Mouse (Mus musculus): ENCODE data around the gene Hspa4l. TPM values are rescaled to one million over a fixed set of nuclear protein-coding genes. Genes with fewer than 3 reads are reported as not detected.
"Not testable (repeated sequence)": the region's sequence is repeated elsewhere in the genome, so short reads cannot be mapped to it uniquely, and the experiment has no call there.

The Hspa4l gene
- total RNA-seq, 1 experiment from 2014 or later, result 47.0 TPM

- ATAC-seq (replicated peaks; ENCODE audit: low read depth, poor library complexity, severe bottlenecking), result no peak
These were observed 64.4 kb downstream of the Hspa4l start for GRCm38 (mm10) chr3:40808686-40809085.

- ATAC-seq (replicated peaks; ENCODE audit: low read depth, poor library complexity, severe bottlenecking), result no peak
These were observed 65.6 kb downstream of the Hspa4l start for GRCm38 (mm10) chr3:40809894-40810293.

- no peak for ATAC-seq (replicated peaks; ENCODE audit: low read depth, poor library complexity, severe bottlenecking)
These were observed 69.0 kb downstream of the Hspa4l start for GRCm38 (mm10) chr3:40813275-40813674.

- not testable (repeated sequence) for ATAC-seq (replicated peaks; ENCODE audit: low read depth, poor library complexity, severe bottlenecking)
These were observed 101.2 kb downstream of the Hspa4l start for GRCm38 (mm10) chr3:40845521-40845920.

Other genes with a start within 250 kb of the Hspa4l start
- 2.4 and 2.5 TPM in 2 replicates for gene Intu, start 213.2 kb upstream of the Hspa4l start, total RNA-seq (2017)
- gene Slc25a31, start 35.6 kb upstream of the Hspa4l start, total RNA-seq (2017), result not detected in 2 replicates
- gene Plk4, start 55.5 kb downstream of the Hspa4l start, total RNA-seq (2017), result 84.9 and 96.4 TPM in 2 replicates
- 6.5 and 7.8 TPM in 2 replicates for gene Mfsd8, start 102.4 kb downstream of the Hspa4l start, total RNA-seq (2017)
- 5.0 and 12.1 TPM in 2 replicates for gene Abhd18, start 102.5 kb downstream of the Hspa4l start, total RNA-seq (2017)
- 0.59 TPM in 1 of 2 replicates, not detected in the other for gene 1700034I23Rik, start 158.0 kb downstream of the Hspa4l start, total RNA-seq (2017)
- gene Larp1b, start 205.3 kb downstream of the Hspa4l start, total RNA-seq (2017), result 45.8 and 49.7 TPM in 2 replicates

Data from common myeloid progenitor, adult 5-6 weeks (primary cell).